Mouse (Mus musculus): Measurements from ENCODE around the gene Cox20. TPM values are rescaled to one million over a fixed set of nuclear protein-coding genes. Genes with fewer than 3 reads are reported as not detected.
"Not testable (repeated sequence)": the region's sequence is repeated elsewhere in the genome, so short reads cannot be mapped to it uniquely, and the experiment has no call there.

Gene Cox20
- polyA plus RNA-seq (2016; fragmentation: Nextera tagmentation; extraction: Ambion mirVana): 124 and 132 TPM in 2 replicates

DNA sequence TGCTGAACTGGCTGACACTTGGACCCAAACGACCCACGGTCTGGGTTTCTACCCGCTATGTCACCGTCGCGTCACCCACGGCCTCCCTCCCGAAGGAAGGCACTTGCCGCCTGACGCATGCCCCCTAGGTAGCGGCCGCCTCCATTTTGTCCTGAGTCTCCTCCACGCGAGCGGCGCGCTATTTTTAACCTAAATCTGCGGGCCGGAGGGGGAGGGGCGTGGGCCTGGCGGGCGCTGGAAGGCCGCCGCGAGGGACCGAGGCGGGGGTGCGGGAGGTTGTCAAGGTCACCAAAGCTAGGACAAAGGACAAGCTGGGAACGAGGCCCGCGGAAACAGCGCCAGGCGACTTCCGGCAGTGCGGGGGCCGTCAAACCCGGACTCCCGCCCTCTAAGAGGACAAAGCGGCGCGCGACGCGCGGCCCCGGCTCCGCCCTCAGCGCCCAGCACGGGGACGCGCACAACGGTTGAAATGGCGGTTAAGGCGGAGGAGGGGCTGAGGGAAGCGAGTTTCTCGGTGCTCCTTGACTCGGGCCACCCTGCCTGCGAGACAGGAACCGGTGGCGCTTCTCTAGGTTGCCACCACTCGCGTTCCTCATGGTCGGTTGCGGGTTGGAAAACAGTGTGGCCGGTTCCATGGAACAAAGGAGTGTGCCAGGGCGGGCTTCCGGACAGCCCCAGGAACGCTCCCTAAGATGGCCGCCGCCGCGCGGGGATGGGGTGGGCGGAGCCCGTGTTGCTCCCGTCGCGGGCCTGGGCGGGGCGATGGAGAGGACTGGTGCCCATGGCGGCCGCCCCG is at the start of gene Cox20:
Cox20 (plus strand) TSS at position 742 of the 796 bp plus-strand sequence.
- WGBS: under 1% methylated on average over 83 of the region's 83 CpGs

DNA sequence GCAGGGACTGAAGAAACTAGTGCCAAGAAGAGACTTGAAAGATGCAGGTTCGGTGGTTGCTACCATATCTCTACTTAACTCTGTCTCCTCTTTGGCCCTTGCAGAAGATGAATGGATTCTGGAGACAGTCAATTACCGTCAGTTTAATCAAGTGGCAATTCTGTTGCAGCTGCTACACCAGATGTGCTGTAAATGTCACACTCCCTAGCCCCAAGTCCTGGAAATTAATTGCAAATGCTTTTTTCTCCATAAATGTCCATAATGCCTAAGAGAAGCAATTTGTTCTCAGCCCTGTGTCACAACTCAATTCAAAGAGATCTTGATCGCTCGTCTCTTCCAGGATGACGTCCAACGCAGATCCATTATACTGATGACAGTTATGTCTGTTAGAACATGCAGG is 48.3 kb upstream of the Cox20 start:
- H3K9me3 ChIP-seq: no peaks in the 10 kb centered on the region
- H3K4me1 ChIP-seq (replicated peaks): 0 out of 2 replicates have a peak, but pooled peaks cover 5% of the 10 kb centered on the region
- 0 out of 2 replicates have a peak, but pooled peaks cover 8% of the 10 kb centered on the region for H3K27me3 ChIP-seq
- no peak overlapping the region for H3K27ac ChIP-seq
- no peak overlapping the region for H3K9ac ChIP-seq (replicated peaks)
- no peak overlapping the region for H3K4me2 ChIP-seq
- H3K36me3 ChIP-seq: no peaks in the 10 kb centered on the region
- 34% methylated on average over 6 of the region's 6 CpGs for WGBS
- no peak for ATAC-seq (ENCODE audit: insufficient number of reproducible peaks, insufficient read depth, low FRiP score, low TSS enrichment, low read depth)
- no peak overlapping the region for H3K4me3 ChIP-seq (replicated peaks)

More for the DNA sequence above, at the start of gene Cox20:
- no peaks in the 10 kb centered on the region for H3K27me3 ChIP-seq
- ATAC-seq (ENCODE audit: insufficient number of reproducible peaks, insufficient read depth, low FRiP score, low TSS enrichment, low read depth): peak; percentile 94
- H3K4me3 ChIP-seq (replicated peaks): peak within 1 kb of the TSS; percentile 57
- peaks cover 31% of the 10 kb centered on the region for H3K4me1 ChIP-seq (replicated peaks)
- peak within 1 kb of the TSS; percentile 76 for H3K9ac ChIP-seq (replicated peaks)
- peaks cover 31% of the 10 kb centered on the region for H3K36me3 ChIP-seq
- H3K27ac ChIP-seq: peak within 1 kb of the TSS; percentile 98
- H3K4me2 ChIP-seq: peak within 1 kb of the TSS; percentile 73
- H3K9me3 ChIP-seq: no peaks in the 10 kb centered on the region

DNA sequence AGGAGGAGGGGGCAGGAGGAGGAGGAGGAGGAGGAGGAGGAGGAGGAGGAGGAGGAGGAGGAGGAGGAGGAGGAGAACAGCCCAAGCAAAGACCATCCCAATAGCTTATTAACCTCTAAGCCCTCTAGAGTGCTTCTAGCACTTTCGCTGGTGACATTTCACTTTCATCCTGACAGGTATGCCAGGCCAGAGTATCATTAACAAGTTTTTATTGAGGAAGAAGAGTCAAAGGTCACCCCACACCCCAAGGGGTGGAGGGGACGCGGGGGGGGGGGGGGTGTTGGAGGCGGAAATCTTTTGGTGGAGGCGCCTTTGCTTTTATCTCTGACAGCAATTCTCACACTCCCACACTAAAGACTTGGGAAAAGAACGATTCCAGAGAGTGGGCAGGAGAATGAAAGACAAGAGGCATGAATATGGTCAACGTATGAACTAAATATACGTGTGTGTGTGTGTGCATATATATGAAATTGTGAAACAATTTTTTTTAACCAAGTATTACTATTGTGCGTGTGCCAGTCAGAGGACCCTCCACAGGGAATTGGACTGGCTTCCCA is 43.7 kb upstream of the Cox20 start:
- 14% methylated on average over 8 of the region's 9 CpGs for WGBS
- H3K4me2 ChIP-seq: peak overlapping the region; percentile 81
- no peaks in the 10 kb centered on the region for H3K36me3 ChIP-seq
- no peak overlapping the region for H3K27ac ChIP-seq
- H3K4me3 ChIP-seq (replicated peaks): peak overlapping the region; percentile 66
- no peak overlapping the region for H3K9ac ChIP-seq (replicated peaks)
- no peaks in the 10 kb centered on the region for H3K9me3 ChIP-seq
- ATAC-seq (ENCODE audit: insufficient number of reproducible peaks, insufficient read depth, low FRiP score, low TSS enrichment, low read depth): no peak
- H3K4me1 ChIP-seq (replicated peaks): 0 out of 2 replicates have a peak, but pooled peaks cover 3% of the 10 kb centered on the region
- peaks cover 17% of the 10 kb centered on the region for H3K27me3 ChIP-seq

DNA sequence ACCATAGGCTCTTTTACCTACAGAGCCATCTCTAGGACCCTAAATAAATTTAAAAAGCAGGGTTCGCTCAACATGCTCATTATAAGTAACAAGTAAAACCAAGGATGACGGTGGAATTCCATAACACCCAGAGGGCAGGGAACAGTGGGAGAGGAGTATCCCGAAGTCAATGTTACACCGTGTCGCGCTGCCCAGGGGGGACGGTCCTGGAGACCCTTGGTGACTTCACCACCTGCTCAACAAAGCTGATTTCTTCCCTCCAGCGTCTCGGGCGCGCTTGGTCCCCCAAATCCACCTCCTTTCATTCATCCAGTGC is 43.2 kb upstream of the Cox20 start:
- Histone ChIP-seq H3K4me1 (replicated peaks) (0 out of 2 replicates have a peak, but pooled peaks cover 3% of the 10 kb centered on the region), H3K9me3 (no peaks in the 10 kb centered on the region), H3K27ac (no peak overlapping the region), H3K36me3 (no peaks in the 10 kb centered on the region), H3K9ac (replicated peaks) (peak overlapping the region; percentile 85), H3K4me2 (peak overlapping the region; percentile 81), H3K27me3 (peaks cover 17% of the 10 kb centered on the region), H3K4me3 (replicated peaks) (peak overlapping the region; percentile 66)
- WGBS: 6% methylated on average over 11 of the region's 11 CpGs
- ATAC-seq (ENCODE audit: insufficient number of reproducible peaks, insufficient read depth, low FRiP score, low TSS enrichment, low read depth): no peak

DNA sequence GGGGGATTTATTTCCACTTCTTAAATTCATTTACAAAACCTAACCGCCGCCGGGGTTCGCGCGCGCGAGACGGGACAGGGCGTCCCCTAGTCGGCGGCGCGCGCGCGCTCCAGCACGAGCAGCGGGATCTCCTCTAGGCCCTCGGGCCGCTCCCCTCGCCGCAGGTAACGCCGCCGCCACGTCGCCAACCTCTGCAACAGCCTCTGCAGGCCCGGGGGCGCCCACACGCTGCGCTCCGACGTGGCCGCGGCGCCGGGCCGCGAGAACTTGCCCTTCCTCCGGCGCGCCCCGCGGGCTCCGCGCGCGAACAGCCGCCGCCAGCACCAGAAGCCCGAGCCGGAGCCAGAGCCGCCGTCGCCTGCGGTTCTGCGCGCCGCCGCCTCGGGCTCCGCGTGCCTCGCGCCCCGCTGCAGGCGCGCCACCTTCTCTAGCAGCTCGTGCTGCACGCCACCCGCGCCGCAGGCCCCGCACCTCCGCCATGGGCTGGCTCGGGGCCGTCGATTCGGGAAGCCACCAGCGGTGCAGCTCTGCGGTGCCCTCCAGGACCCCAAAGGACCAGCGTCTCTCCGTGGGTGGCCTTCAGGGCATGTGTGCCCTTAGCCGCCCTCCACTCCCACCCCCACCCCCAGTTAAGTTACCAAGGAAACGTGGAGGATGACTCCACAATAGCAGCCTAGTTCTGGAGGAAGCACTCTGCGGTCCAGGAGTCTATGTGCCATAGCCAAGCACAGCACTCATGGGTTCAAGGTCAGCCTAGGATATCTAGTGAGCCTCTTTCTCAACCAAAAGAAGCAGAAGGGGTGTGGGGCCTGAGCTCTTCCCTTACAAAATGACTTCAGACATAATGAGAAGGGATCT is 42.6 kb upstream of the Cox20 start:
- H3K9me3 ChIP-seq: no peaks in the 10 kb centered on the region
- peak overlapping the region; percentile 81 for H3K4me2 ChIP-seq
- WGBS: under 1% methylated on average over 85 of the region's 87 CpGs
- H3K27ac ChIP-seq: peak overlapping the region; percentile 81
- ATAC-seq (ENCODE audit: insufficient number of reproducible peaks, insufficient read depth, low FRiP score, low TSS enrichment, low read depth): peak; percentile 78
- H3K27me3 ChIP-seq: peaks cover 17% of the 10 kb centered on the region
- peak overlapping the region; percentile 85 for H3K9ac ChIP-seq (replicated peaks)
- H3K36me3 ChIP-seq: no peaks in the 10 kb centered on the region
- H3K4me1 ChIP-seq (replicated peaks): 0 out of 2 replicates have a peak, but pooled peaks cover 3% of the 10 kb centered on the region
- peak overlapping the region; percentile 66 for H3K4me3 ChIP-seq (replicated peaks)

DNA sequence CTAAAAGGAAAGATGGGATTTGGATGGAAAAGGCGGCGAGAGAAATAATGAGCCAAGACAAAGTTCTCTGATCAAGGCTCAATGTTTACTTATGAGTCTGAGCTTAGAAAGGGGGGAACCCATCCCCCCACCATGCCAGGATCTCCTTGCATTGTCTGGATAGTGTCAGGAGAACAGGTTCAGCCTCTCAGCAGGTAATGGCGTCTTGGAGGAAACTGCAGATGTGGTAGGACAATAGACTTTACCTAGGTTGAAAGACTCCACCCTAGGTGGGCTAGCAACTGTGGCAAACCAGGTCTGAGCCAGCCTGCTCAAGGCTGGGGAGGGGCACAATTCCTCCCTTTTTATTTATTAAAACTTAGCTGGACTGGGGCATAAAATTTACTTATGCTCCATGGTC is 35.6 kb upstream of the Cox20 start:
- not testable (repeated sequence) for H3K36me3 ChIP-seq; H3K27ac ChIP-seq; H3K9ac ChIP-seq (replicated peaks); H3K27me3 ChIP-seq; ATAC-seq (ENCODE audit: insufficient number of reproducible peaks, insufficient read depth, low FRiP score, low TSS enrichment, low read depth); H3K9me3 ChIP-seq; H3K4me3 ChIP-seq (replicated peaks); H3K4me2 ChIP-seq; H3K4me1 ChIP-seq (replicated peaks)
- 92% methylated on average over 3 of the region's 3 CpGs for WGBS

DNA sequence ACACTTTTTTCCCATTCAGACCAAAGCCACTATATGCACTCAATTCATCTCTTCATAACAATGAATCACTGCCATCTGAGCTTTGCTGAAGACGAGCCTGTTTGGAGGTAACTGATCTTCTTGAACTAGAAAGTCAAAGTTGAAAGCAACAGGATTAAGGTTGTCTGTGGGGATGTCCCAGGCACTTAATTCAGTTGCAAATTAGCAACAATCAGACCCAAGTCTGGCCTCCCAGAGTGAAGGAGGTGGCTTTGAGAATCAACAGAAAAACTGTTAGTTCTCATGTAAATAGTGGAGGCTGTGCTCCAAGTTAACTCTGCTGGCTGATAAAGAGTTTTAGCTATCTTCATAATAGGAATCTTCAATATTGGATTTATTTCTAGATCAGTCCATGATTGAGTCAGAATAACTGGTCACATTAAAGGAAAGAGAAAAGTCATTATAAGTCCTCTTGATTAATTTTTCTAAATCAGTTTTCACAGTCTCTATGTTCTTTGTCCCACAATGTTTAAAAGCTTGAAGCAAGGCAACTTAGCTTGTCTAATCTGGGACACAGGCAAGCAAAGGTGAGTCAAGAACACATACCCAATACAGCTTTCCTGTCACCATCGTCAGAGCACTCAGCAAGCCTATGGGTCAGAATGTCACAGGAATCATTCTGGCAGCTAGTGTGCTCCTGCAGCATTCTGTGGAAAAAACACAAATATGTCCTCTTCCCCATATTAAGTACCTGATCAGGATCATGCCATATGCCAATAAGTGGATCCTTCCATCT is 34.8 kb upstream of the Cox20 start:
- ATAC-seq (ENCODE audit: insufficient number of reproducible peaks, insufficient read depth, low FRiP score, low TSS enrichment, low read depth): no peak
- H3K4me3 ChIP-seq (replicated peaks): no peak overlapping the region
- WGBS: 59% methylated on average over 2 of the region's 2 CpGs

DNA sequence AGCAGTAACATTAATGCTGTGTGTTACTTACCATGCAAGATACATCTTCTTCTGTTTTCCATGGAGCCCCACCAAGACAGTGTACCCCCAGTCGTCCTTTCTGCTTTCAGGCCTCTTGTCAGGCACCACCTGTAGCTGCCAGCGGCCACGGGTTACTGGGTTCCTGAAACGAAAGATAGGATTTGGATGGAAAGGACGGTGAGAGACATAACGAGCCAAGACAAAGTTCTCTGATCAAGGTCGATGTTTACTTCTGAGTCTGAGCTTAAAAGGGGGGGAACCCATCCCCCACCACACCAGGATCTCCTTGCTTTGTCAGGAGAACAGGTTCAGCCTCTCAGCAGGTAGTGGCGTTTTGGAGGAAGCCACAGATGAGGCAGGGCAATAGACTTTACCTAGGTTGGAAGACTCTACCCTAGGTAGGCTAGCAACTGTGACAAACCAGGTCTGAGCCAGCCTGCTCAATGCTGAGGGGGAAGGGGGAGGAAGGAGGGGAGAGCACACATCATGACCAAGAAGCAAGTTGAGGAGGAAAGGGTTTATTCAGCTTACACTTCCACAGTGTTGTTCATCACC is 31.2 kb upstream of the Cox20 start:
- no peaks in the 10 kb centered on the region for H3K36me3 ChIP-seq
- H3K9me3 ChIP-seq: peaks cover 7% of the 10 kb centered on the region; the same call in 1 of the 2 replicates
- no peaks in the 10 kb centered on the region for H3K27me3 ChIP-seq
- no peak overlapping the region for H3K9ac ChIP-seq (replicated peaks)
- ATAC-seq (ENCODE audit: insufficient number of reproducible peaks, insufficient read depth, low FRiP score, low TSS enrichment, low read depth): no peak
- H3K27ac ChIP-seq: no peak overlapping the region
- no peak overlapping the region for H3K4me2 ChIP-seq
- WGBS: 64% methylated on average over 8 of the region's 8 CpGs
- H3K4me1 ChIP-seq (replicated peaks): no peaks in the 10 kb centered on the region
- no peak overlapping the region for H3K4me3 ChIP-seq (replicated peaks)

More for the DNA sequence above, 34.8 kb upstream of the Cox20 start:
- no peak overlapping the region for H3K9ac ChIP-seq (replicated peaks)
- peaks cover 7% of the 10 kb centered on the region; the same call in 1 of the 2 replicates for H3K9me3 ChIP-seq
- H3K36me3 ChIP-seq: no peaks in the 10 kb centered on the region
- H3K4me2 ChIP-seq: no peak overlapping the region
- no peaks in the 10 kb centered on the region for H3K27me3 ChIP-seq
- no peaks in the 10 kb centered on the region for H3K4me1 ChIP-seq (replicated peaks)
- H3K27ac ChIP-seq: no peak overlapping the region

DNA sequence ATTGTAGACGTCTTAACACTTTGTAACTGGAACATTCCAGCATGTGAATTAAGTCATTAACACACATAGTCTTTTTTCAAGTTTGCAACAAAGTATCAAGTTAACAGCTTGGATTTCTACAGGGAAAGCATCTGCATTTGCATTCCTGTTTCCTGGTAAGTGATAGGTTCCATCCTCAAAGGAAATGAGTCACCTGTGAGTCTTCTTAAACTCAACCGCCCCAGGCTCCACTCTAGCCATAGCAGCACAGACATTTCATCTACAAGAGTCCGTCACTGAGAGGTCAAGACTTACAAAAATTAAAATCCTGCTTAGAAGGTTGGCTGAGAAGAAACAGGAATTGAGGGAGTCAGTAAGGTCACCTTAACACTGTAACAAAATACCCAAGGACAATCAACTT is 27.2 kb upstream of the Cox20 start:
- no peaks in the 10 kb centered on the region for H3K27me3 ChIP-seq
- no peaks in the 10 kb centered on the region for H3K4me1 ChIP-seq (replicated peaks)
- H3K9me3 ChIP-seq: no peaks in the 10 kb centered on the region
- no peaks in the 10 kb centered on the region for H3K36me3 ChIP-seq
- H3K27ac ChIP-seq: no peak overlapping the region
- no peak overlapping the region for H3K4me2 ChIP-seq
- H3K4me3 ChIP-seq (replicated peaks): no peak overlapping the region
- ATAC-seq (ENCODE audit: insufficient number of reproducible peaks, insufficient read depth, low FRiP score, low TSS enrichment, low read depth): no peak
- H3K9ac ChIP-seq (replicated peaks): no peak overlapping the region
- WGBS: 69% methylated on average over 3 of the region's 3 CpGs

DNA sequence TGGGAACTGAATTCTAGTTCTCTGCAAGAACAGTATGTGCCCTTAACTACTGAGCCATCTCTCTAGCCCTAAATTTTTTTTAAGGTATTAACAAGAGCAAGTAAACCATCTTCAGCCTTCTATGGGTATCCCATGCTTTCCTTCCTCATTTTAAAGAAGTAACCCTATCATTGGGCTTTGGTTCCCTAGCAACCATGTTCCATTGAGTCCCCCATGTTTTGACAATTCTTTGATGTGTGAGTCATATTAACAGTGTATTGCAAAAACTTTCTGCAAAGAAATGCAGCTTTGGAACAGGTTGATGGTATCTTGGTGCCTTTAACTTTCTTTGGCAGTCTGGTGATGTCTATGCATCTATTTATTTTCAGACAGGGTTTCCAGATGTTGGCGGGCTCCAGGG is 24.9 kb upstream of the Cox20 start:
- H3K27me3 ChIP-seq: no peaks in the 10 kb centered on the region
- no peak for ATAC-seq (ENCODE audit: insufficient number of reproducible peaks, insufficient read depth, low FRiP score, low TSS enrichment, low read depth)
- 97% methylated on average over 1 of the region's 1 CpGs for WGBS

More for the DNA sequence above, 24.9 kb upstream of the Cox20 start:
- Histone ChIP-seq H3K4me2 (no peak overlapping the region), H3K36me3 (no peaks in the 10 kb centered on the region), H3K9ac (replicated peaks) (no peak overlapping the region), H3K4me3 (replicated peaks) (no peak overlapping the region), H3K27ac (no peak overlapping the region), H3K9me3 (no peaks in the 10 kb centered on the region), H3K4me1 (replicated peaks) (peaks cover 5% of the 10 kb centered on the region; the same call in 1 of the 2 replicates)
